Mouse (Mus musculus): ENCODE results near the gene Gfod1.

Gfod1 gene

GRCm38 (mm10) chr13:43208914-43209439, 95.0 kb downstream of the Gfod1 start:
- no peak for DNase-seq (ENCODE audit: extremely low read depth, insufficient read length, low spot score)

GRCm38 (mm10) chr13:43206118-43206683, 97.8 kb downstream of the Gfod1 start:
- DNase-seq (ENCODE audit: extremely low read depth, insufficient read length, low spot score): no peak

- DNase-seq (ENCODE audit: extremely low read depth, insufficient read length, low spot score): no peak
These were observed 100.3 kb downstream of the Gfod1 start for GRCm38 (mm10) chr13:43203641-43204040.

GRCm38 (mm10) chr13:43203234-43203633, 100.7 kb downstream of the Gfod1 start:
- no peak for DNase-seq (ENCODE audit: extremely low read depth, insufficient read length, low spot score)

- peak; percentile 43 for DNase-seq (ENCODE audit: extremely low read depth, insufficient read length, low spot score)
These were observed 101.6 kb downstream of the Gfod1 start for GRCm38 (mm10) chr13:43202351-43202750.

- peak; percentile 50 for DNase-seq (ENCODE audit: extremely low read depth, insufficient read length, low spot score)
These were observed 102.9 kb downstream of the Gfod1 start for GRCm38 (mm10) chr13:43201033-43201432.

- DNase-seq (ENCODE audit: extremely low read depth, insufficient read length, low spot score): no peak
These were observed 103.5 kb downstream of the Gfod1 start for GRCm38 (mm10) chr13:43200473-43200872.

- no peak for DNase-seq (ENCODE audit: extremely low read depth, insufficient read length, low spot score)
These were observed 104.2 kb downstream of the Gfod1 start for GRCm38 (mm10) chr13:43199749-43200148.

GRCm38 (mm10) chr13:43199282-43199681, 104.7 kb downstream of the Gfod1 start:
- no peak for DNase-seq (ENCODE audit: extremely low read depth, insufficient read length, low spot score)

GRCm38 (mm10) chr13:43197187-43197586, 106.8 kb downstream of the Gfod1 start:
- no peak for DNase-seq (ENCODE audit: extremely low read depth, insufficient read length, low spot score)

- DNase-seq (ENCODE audit: extremely low read depth, insufficient read length, low spot score): no peak
These were observed 108.0 kb downstream of the Gfod1 start for GRCm38 (mm10) chr13:43196000-43196399.

GRCm38 (mm10) chr13:43193932-43194331, 110.0 kb downstream of the Gfod1 start:
- DNase-seq (ENCODE audit: extremely low read depth, insufficient read length, low spot score): no peak

- DNase-seq (ENCODE audit: extremely low read depth, insufficient read length, low spot score): peak; percentile 22
These were observed 110.7 kb downstream of the Gfod1 start for GRCm38 (mm10) chr13:43193266-43193665.

GRCm38 (mm10) chr13:43191741-43192192, 112.2 kb downstream of the Gfod1 start:
- no peak for DNase-seq (ENCODE audit: extremely low read depth, insufficient read length, low spot score)

GRCm38 (mm10) chr13:43191290-43191689, 112.7 kb downstream of the Gfod1 start:
- no peak for DNase-seq (ENCODE audit: extremely low read depth, insufficient read length, low spot score)

GRCm38 (mm10) chr13:43187736-43188135, 116.2 kb downstream of the Gfod1 start:
- DNase-seq (ENCODE audit: extremely low read depth, insufficient read length, low spot score): no peak

GRCm38 (mm10) chr13:43183248-43184055, 120.5 kb downstream of the Gfod1 start:
- peak; percentile 45 for DNase-seq (ENCODE audit: extremely low read depth, insufficient read length, low spot score)

- DNase-seq (ENCODE audit: extremely low read depth, insufficient read length, low spot score): peak; percentile 32
These were observed 121.3 kb downstream of the Gfod1 start for GRCm38 (mm10) chr13:43182465-43183201.

GRCm38 (mm10) chr13:43181104-43181503, 122.9 kb downstream of the Gfod1 start:
- DNase-seq (ENCODE audit: extremely low read depth, insufficient read length, low spot score): peak; percentile 33

GRCm38 (mm10) chr13:43177317-43177716, 126.7 kb downstream of the Gfod1 start:
- DNase-seq (ENCODE audit: extremely low read depth, insufficient read length, low spot score): no peak

GRCm38 (mm10) chr13:43176676-43177075, 127.3 kb downstream of the Gfod1 start:
- DNase-seq (ENCODE audit: extremely low read depth, insufficient read length, low spot score): no peak
